Mouse (Mus musculus): Measurements from ENCODE around the gene Bank1.

Gene Bank1

DNA sequence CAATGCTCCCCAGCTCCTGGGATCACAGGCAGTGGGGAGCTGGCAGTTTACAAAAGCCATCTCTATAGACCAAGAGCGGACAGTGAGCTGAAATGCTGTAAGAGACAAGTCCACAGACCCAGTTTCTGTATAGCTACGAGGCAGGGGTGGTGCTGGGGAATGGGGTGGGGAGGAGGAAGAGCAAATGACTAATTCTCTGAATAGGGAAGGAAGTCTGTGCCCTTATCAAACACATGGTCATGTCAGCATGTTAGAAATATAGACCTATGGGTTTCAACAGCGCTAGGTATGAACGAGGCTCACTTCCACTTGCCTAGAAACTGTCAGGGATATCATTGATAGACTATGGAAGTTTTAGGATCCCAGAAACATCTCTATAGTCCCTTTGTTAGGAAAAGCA, 73.0 kb downstream of the Bank1 start:
- DNase-seq (ENCODE audit: low spot score): no peak

GRCm38 (mm10) chr3:136251578-136251977, 74.3 kb downstream of the Bank1 start:
- DNase-seq (ENCODE audit: low spot score): no peak

DNA sequence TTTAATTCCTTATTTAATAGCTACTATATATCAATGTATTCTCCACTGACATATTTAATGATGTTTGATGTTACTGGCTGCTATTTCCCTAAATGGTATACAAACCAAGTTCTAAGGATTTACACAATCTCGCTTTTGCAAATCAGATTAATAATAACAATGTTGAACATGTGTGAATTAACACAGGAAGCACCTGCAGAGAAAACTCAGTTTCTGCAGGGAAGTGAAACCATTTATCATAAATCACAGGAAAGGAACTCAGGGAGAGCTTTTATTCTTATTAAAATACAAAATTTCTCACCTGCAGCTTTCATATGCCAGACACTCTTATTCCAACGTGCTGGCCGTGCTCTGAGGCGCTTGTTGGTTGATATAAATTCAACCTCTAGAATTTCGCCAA, 78.5 kb downstream of the Bank1 start:
- no peak for DNase-seq (ENCODE audit: low spot score)

GRCm38 (mm10) chr3:136244931-136245330, 80.9 kb downstream of the Bank1 start:
- DNase-seq (ENCODE audit: low spot score): no peak

DNA sequence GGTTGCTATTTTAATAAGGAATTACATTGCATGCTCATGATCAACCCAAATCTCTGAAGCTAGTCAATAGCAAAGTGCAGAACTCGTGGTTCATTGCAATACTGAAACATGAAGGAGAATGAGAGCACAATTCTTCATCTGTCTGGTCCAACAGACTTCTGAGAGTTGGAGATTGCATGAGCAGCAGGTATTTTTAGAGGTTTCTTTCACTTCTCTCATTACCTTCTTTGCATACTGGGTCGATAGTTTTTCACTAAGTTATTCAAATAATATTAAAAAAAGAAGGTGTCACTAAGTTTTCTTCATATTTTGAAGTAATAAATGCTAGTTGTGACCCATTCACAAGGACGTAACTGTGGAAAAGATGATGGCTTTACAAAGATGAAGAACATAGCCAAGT, 87.1 kb downstream of the Bank1 start:
- no peak for DNase-seq (ENCODE audit: low spot score)

GRCm38 (mm10) chr3:136233507-136233906, 92.4 kb downstream of the Bank1 start:
- DNase-seq (ENCODE audit: low spot score): no peak

DNA sequence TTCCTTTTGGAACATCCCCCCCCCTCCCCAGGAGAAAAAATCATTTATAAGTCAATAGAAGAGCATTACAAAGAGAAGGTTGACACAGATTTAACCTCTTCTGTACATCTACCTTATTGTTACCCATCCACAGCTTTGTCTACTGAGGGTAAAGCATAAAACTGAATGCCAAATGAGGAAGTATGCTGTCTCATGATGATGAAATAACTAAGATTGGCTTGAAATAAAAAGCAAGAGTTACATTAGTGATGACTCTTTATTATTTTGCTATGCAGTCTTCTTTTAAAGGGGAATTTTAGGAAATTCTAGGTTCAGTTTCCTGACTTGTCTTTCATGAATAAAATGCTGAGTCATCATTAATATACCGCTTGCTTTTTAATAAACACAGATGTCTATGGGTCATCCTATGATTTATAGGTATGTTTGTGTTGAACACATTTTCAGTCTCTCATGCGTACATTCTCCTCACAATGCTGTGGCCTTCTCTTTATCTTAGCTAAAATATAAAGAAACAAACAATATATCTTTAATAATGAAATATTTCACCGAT, 95.2 kb downstream of the Bank1 start:
- DNase-seq (ENCODE audit: low spot score): no peak

DNA sequence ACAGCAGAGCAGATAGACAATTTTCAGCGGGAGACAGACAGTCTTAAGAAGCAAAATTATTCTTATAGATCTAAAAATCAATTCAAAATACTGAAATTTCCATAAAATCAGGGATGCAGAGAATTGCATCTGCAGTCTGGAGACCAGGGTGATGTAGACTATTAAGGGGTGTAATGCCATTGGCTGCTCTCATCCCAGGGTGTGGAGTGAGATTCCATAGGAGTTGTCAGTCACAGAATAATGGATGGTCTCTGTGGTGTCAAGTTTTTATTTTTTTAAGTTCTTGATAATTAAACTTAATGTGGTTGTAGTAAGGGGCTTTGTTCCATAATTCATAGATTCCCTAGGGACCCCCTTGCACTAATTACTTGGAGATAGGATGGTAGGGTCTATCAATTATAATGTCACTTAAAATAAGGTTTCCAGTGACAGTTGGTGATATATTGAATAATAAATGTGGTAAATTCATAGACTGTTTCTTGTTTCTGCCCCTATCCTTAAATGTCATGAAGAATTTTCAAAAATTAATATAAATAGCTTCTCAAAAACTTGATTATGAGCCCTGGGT, 136.1 kb downstream of the Bank1 start:
- no peak for DNase-seq (ENCODE audit: low spot score)

- no peak for DNase-seq (ENCODE audit: low spot score)
These were observed 139.2 kb downstream of the Bank1 start for GRCm38 (mm10) chr3:136186548-136187113.

DNA sequence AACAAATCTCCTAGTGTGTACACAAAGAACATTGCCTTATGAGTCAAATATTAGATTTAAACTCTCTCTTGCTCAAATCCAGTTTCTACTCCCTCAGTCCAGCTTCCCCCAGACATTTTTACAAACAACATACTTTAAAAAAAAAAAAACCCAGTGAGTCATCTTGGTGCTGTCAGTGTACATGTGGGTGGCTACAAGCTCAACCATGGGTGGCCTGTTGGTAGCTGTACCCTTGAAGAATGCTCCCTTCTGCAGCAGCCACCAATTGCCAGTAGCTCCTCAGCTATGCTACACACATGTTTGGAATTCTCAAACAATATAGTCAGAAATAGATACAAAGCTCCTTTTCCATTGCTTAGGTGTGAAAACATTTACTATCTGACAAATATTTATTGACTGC, 154.2 kb downstream of the Bank1 start:
- no peak for DNase-seq (ENCODE audit: low spot score)

- no peak for DNase-seq (ENCODE audit: low spot score)
These were observed 157.8 kb downstream of the Bank1 start for GRCm38 (mm10) chr3:136168071-136168470.

GRCm38 (mm10) chr3:136166671-136167070, 159.2 kb downstream of the Bank1 start:
- no peak for DNase-seq (ENCODE audit: low spot score)

GRCm38 (mm10) chr3:136166033-136166361, 159.9 kb downstream of the Bank1 start:
- no peak for DNase-seq (ENCODE audit: low spot score)

- no peak for DNase-seq (ENCODE audit: low spot score)
These were observed 160.5 kb downstream of the Bank1 start for GRCm38 (mm10) chr3:136165167-136166032.

DNA sequence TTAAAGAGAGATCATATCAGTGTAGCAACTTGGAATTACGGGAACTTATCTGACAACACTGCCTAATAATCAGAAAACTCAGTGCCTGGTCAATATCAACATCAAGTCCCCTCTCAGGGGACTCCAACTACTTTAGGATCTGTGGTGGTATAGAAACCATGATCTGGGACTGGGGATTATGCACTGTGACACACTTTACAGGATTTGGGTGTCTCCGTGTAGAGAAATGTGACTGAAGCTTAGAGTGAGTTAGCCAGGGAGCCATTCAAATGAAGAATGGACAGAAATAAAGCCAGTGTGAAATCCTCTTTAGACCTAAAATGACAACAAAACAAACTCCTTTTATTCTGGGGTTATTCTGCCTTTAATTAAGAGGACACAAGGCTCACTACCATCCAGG, 167.8 kb downstream of the Bank1 start:
- DNase-seq (ENCODE audit: low spot score): no peak

DNA sequence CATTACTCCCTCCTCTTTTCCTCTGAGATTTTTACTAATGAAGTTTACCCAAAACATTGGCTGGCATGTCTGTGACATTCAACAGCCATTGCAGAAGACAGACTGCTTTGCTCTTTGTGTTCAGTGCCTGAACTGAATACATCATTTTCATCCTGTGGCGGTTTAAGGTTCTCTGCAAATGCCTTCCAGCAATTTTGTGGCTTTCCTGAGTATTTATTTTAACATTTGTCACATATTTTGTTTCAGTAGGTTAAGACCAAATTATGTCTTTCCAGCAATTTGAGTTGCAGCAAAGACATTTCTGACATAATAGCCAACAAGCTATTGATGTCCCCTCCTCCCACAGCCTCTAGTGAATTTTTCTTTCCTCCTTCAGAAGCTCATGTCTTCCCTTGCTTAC, 170.3 kb downstream of the Bank1 start:
- DNase-seq (ENCODE audit: low spot score): no peak

DNA sequence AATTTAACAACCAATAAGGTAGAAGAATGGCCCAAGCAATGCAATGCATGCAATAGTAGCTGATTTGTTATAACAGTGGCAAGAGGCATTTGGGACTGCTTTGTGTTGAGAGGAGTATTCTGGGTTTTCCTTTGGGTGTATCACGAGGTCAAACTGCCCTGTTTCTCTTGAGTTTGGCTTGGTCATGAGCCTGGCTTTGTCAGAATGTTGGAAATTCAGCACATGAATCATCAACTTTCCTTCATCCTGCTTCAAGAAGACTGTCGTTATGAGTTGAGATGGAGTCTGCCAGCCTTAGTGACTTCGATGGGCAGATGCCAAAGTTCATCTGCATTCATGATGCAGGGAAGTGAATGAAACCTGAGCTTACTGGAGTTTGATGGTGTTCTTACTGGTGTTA, 175.0 kb downstream of the Bank1 start:
- no peak for DNase-seq (ENCODE audit: low spot score)

DNA sequence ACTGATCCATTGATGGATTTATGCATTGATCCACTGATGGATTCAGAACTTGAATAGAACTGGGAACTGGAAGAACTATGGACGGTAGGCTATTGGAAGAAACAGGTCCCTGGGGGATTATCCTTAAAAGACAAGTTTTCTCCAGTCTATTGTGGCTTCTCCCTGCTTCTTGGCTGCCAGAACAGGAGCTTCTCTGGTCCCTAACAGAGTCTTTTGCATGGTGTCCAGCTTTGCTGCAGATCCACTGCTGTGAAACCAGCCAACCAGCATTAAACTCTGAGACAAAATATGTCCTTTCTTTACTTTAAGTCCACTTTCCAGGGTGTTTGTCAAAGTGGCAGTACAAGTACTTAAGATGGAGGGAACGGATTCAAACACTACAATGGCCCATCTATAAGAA, 178.7 kb downstream of the Bank1 start:
- DNase-seq (ENCODE audit: low spot score): no peak

DNA sequence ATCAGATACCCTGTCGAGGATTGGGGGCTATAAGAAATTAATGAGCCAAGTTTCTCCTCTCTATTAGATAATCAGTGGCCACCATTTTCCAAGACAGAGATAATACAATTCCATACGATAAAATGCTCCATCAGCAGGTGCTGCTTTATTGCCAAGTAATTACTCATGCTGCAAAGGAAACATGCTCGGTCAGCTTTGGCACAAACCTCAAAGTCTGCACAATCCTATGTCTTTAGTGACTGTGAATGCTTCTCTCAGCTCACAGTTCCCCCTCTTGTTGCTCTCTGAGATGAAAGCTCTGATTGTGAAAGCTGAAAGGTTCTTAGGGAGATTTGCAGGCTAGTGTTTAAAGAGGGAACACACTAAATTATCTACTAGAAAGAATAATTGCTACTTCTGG, 193.9 kb downstream of the Bank1 start:
- DNase-seq (ENCODE audit: low spot score): no peak

DNA sequence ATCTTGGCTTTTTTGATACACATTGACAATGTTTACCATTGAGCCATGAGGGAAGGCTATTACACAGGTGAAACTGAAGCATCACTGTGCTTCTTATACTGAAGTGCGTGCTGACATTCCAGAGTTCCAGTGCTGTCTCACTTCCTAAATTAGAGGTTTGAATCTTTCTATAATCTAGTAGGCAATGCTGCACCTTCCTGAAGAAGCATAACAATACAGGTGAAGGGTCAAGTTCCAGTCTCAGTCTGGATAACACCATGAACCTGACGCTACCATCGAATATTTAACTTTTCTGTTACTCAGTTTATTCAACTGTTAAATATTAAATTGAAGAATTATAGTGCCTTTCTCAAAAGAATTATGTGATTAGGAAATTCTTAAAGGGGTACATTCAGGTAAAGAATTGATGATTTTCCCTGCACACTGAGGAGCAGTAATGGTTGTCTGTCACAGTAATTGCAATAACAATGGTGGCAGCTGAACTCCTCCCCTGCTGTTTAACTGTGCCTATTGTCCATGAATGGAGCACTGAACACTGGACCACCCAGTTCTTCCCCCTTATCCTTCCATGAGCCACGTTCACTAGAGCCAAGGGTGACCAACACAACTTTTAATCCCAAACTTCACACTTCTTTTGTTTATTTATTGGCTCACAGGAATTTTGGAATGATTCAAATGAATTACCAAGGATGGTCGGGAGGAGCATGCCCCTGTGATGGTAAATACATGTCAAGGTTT, 210.2 kb downstream of the Bank1 start:
- no peak for DNase-seq (ENCODE audit: low spot score)

GRCm38 (mm10) chr3:136109411-136110139, 216.3 kb downstream of the Bank1 start:
- no peak for DNase-seq (ENCODE audit: low spot score)

DNA sequence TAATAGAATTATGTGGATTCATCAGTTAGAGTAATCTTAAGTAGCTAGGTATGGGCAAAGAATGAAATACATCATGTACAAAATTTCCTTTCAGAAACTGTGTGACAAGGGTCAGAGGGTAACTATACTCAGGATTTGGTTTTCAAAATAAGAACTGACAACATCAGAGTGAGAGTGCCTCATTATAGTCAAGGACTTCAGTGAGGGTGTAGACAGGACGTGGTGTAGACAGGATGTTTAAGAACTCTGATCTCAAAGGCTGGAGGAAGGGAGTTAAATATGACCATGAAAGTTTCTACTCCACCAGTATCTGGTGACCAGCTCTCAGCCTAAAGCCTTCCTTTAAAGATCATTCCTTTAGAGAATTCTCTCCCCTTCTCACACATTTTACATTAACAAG, 219.4 kb downstream of the Bank1 start:
- DNase-seq (ENCODE audit: low spot score): no peak

Data from T-cell, adult 2 months (primary cell).